Mouse (Mus musculus): ENCODE data around the gene Naa50.

GRCm38 (mm10) chr16:44123786-44124185, 15.8 kb upstream of the Naa50 start:
- TF ChIP-seq CTCF (IDR thresholded peaks at IDR 0.05; ENCODE audit: low read depth) (no peak), EP300 (IDR thresholded peaks at IDR 0.05; ENCODE audit: low read depth) (no peak)
